Mouse (Mus musculus): ENCODE measurements around the gene Ppp2r5a.

DNA sequence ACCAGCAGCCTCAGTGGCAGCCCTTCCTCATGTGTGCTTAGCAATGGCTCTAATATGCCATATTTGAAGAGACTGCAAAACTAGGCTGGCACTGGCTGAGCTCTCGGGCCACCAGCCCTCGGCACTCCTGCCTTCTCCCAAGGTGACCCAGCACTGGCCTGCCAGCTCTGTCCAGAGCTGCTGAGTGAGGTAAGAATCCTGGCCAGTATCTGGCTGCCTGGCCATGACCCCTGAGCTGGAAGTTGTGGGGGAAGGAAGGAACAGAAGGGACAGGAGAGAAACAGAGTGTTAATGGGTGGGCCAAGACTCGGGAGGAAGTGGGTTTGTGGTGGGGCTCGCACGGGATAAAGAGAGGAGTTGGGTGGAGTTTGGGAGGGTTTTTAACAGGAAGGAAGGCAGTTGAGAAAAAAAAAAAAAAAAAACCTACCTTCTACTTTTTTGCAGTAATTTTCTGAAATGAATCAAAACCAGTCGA is 17.9 kb upstream of the Ppp2r5a start:
- TF ChIP-seq POLR2A (IDR thresholded peaks at IDR 0.05; ENCODE audit: control insufficient read depth, low read depth, low read length): no peak
- TF ChIP-seq CTCF (IDR thresholded peaks at IDR 0.05; ENCODE audit: control insufficient read depth, insufficient read depth, insufficient replicate concordance, low read depth, low read length): no peak

Data from testis, adult 2 months (tissue).